Mouse (Mus musculus) kidney, adult 2 months (tissue): Measurements from ENCODE around the gene Scn5a.

Experiments used
- CTCF ChIP-seq: fragments of 200-500 bp; conservative IDR thresholded peaks from 2 replicates; pipeline ENCODE4 v1.5.1; 2011; ENCODE audit warnings: low read depth, mild to moderate bottlenecking, control low read depth, low read length, moderate library complexity, mixed read lengths; ENCODE audit not compliant: insufficient read depth, insufficient read length
- POLR2A ChIP-seq: fragments of 200-500 bp; IDR thresholded peaks from one replicate; pipeline ENCODE4 v1.6.1; 2011; ENCODE audit warnings: low read depth, low read length, control low read depth

DNA sequence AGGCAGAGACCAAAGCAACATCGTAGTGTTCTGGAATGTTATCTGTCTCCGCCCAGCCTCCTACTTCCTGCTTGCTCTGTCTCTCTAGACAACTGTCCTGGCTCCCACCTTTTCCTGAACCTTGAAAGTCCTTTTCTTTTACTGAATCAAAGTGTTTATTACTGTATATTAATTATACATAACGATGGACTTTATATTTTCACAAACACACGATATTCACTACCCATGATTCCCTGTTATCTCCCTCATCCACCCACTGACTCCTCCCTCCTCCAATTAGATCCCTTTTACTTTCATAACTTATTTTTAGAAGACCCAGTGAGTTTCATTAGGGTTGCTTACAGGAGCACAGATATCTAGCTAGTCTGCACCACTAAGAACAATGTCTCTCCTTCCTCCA, 45.3 kb upstream of the Scn5a start:
- TF ChIP-seq POLR2A (no peak), CTCF (no peak)
